ENCODE assay signal across 18 mouse cellular contexts in genomic region chr6:37202901-37203300, GRCm38 (mm10).
DNase-seq lines count a peak whose midpoint lies in the region; ATAC-seq and TF ChIP-seq lines count a peak whose summit lies in the region.
"Had no signal": no experiment of that assay in that cellular context is flagged by ENCODE, and none has a peak within 500 bp of the region (broad histone marks: within the 10 kb centered on the region; RNA-seq: fewer than 3 reads in every experiment).

No protein-coding gene starts in this region.

- H3K27ac ChIP-seq in heart, embryonic 15.5 days = no peak overlapping the region
- H3K27ac ChIP-seq in heart, embryonic 12.5 days (ENCODE audit: poor library complexity, severe bottlenecking) = no peak overlapping the region
- no peak overlapping the region for H3K27ac ChIP-seq in limb, embryonic 14.5 days (replicated peaks; ENCODE audit: low read depth, low read length)
- H3K27ac ChIP-seq in limb, embryonic 10.5 days = no peak overlapping the region
- H3K27ac ChIP-seq: embryonic facial prominence, embryonic 15.5 days; forebrain, embryonic 10.5 days; liver, embryonic 14.5 days; midbrain, embryonic 10.5 days had no signal

- ATAC-seq in heart, embryonic 15.5 days (replicated peaks; ENCODE audit: insufficient number of reproducible peaks, insufficient read depth, low FRiP score, low read depth) = 0 out of 2 replicates have a peak, but pooled peaks have one; percentile 7
- no peak; the same call in 1 of the 2 replicates for ATAC-seq in heart, embryonic 12.5 days (ENCODE audit: insufficient number of reproducible peaks, low FRiP score)
- no peak for ATAC-seq in limb, embryonic 14.5 days (ENCODE audit: low FRiP score, low read depth)

- no peak overlapping the region for H3K4me3 ChIP-seq in heart, embryonic 15.5 days
- H3K4me3 ChIP-seq in heart, embryonic 12.5 days = no peak overlapping the region
- no peak overlapping the region for H3K4me3 ChIP-seq in limb, embryonic 14.5 days (replicated peaks; ENCODE audit: low read length)
- no peak overlapping the region for H3K4me3 ChIP-seq in limb, embryonic 10.5 days
- H3K4me3 ChIP-seq: embryonic facial prominence, embryonic 15.5 days; forebrain, embryonic 10.5 days; midbrain, embryonic 10.5 days; myocyte had no signal

- H3K9me3 ChIP-seq in heart, embryonic 15.5 days (replicated peaks) = no peaks in the 10 kb centered on the region
- H3K9me3 ChIP-seq in heart, embryonic 12.5 days (replicated peaks) = no peaks in the 10 kb centered on the region
- H3K9me3 ChIP-seq in limb, embryonic 14.5 days (ENCODE audit: control insufficient read depth, low read length) = no peaks in the 10 kb centered on the region
- no peaks in the 10 kb centered on the region for H3K9me3 ChIP-seq in limb, embryonic 10.5 days (replicated peaks)
- H3K9me3 ChIP-seq: embryonic facial prominence, embryonic 15.5 days; forebrain, embryonic 10.5 days; midbrain, embryonic 10.5 days had no signal

- no peak overlapping the region for H3K9ac ChIP-seq in heart, embryonic 15.5 days
- H3K9ac ChIP-seq in heart, embryonic 12.5 days = no peak overlapping the region
- H3K9ac ChIP-seq in limb, embryonic 14.5 days (ENCODE audit: low read depth, low read length, severe bottlenecking) = no peak overlapping the region
- H3K9ac ChIP-seq: embryonic facial prominence, embryonic 15.5 days; liver, embryonic 14.5 days had no signal

- 51% methylated on average over 4 of the region's 4 CpGs for WGBS in heart, embryonic 15.5 days
- whole genome bisulfite sequencing in heart, embryonic 12.5 days = 53% methylated on average over 4 of the region's 4 CpGs
- WGBS in limb, embryonic 14.5 days = 66% methylated on average over 4 of the region's 4 CpGs
- WGBS in limb, embryonic 10.5 days = 66% methylated on average over 4 of the region's 4 CpGs

- no peaks in the 10 kb centered on the region for H3K36me3 ChIP-seq in heart, embryonic 15.5 days
- no peaks in the 10 kb centered on the region for H3K36me3 ChIP-seq in heart, embryonic 12.5 days
- no peaks in the 10 kb centered on the region for H3K36me3 ChIP-seq in limb, embryonic 14.5 days (ENCODE audit: control insufficient read depth, insufficient read depth, low read length)
- H3K36me3 ChIP-seq in limb, embryonic 10.5 days = no peaks in the 10 kb centered on the region
- H3K36me3 ChIP-seq: embryonic facial prominence, embryonic 15.5 days; forebrain, embryonic 10.5 days; midbrain, embryonic 10.5 days had no signal

- H3K4me2 ChIP-seq in heart, embryonic 15.5 days = no peak overlapping the region
- no peak overlapping the region for H3K4me2 ChIP-seq in heart, embryonic 12.5 days
- no peak overlapping the region for H3K4me2 ChIP-seq in limb, embryonic 14.5 days (replicated peaks; ENCODE audit: low read depth, low read length, severe bottlenecking)
- H3K4me2 ChIP-seq: embryonic facial prominence, embryonic 15.5 days had no signal

- peak; percentile 21 for DNase-seq in limb, embryonic 14.5 days (ENCODE audit: low spot score)
- DNase-seq in limb, embryonic 10.5 days (ENCODE audit: low spot score) = no peak
- DNase-seq in urinary bladder, postnatal 4 days (ENCODE audit: low spot score in 2 of 2) = peak; percentile 35 to 68
- no peak for DNase-seq in urinary bladder, adult 18-20 months (ENCODE audit: low spot score in 2 of 2)
- no peak for DNase-seq in B cell, adult 2 months
- DNase-seq: adrenal gland, adult 2 months; embryo, embryonic 11 days; heart, adult 18-20 months; kidney, adult 9 months; lung, postnatal 4 days; thymus, postnatal 36 days had no signal

- no peak for TF ChIP-seq POLR2A in limb, embryonic 14.5 days (IDR thresholded peaks at IDR 0.05; ENCODE audit: borderline replicate concordance, extremely low read depth, insufficient read depth, insufficient read length)

- peaks cover 12% of the 10 kb centered on the region for H3K4me1 ChIP-seq in heart, embryonic 15.5 days (replicated peaks)
- peaks cover 32% of the 10 kb centered on the region for H3K4me1 ChIP-seq in heart, embryonic 12.5 days (replicated peaks)
- no peaks in the 10 kb centered on the region for H3K4me1 ChIP-seq in limb, embryonic 14.5 days (ENCODE audit: control insufficient read depth, insufficient read depth, low read length)
- no peaks in the 10 kb centered on the region; the same call in 1 of the 2 replicates for H3K4me1 ChIP-seq in limb, embryonic 10.5 days
- H3K4me1 ChIP-seq: forebrain, embryonic 10.5 days had no signal

- no peaks in the 10 kb centered on the region for H3K27me3 ChIP-seq in heart, embryonic 15.5 days
- H3K27me3 ChIP-seq in heart, embryonic 12.5 days (replicated peaks) = no peaks in the 10 kb centered on the region
- no peaks in the 10 kb centered on the region for H3K27me3 ChIP-seq in limb, embryonic 14.5 days (ENCODE audit: control insufficient read depth, insufficient read depth, low read length)
- no peaks in the 10 kb centered on the region for H3K27me3 ChIP-seq in limb, embryonic 10.5 days (ENCODE audit: low read depth, poor library complexity, severe bottlenecking)
- H3K27me3 ChIP-seq: embryonic facial prominence, embryonic 15.5 days had no signal

Comparison
In these comparisons a context has a peak if more than half of its experiments do, and no peak if none do; other contexts are left out.
1. DNase-seq: peak in limb, embryonic 14.5 days (single experiment) and urinary bladder, postnatal 4 days (2 of 2); none in limb, embryonic 10.5 days (single experiment), urinary bladder, adult 18-20 months (0 of 2) and B cell, adult 2 months (0 of 2).